Mouse (Mus musculus) liver, adult 2 months (tissue): ENCODE measurements at regions not wholly inside any gene's neighbourhood (a gene's known extent, or its start where the extent isn't known, plus 50 kb on each side); places are given as distances from the start of the nearest gene placed in this dataset.

ENCODE experiments used
- DNase-seq: peaks from one replicate; pipeline ENCODE4 v3.0.0-alpha.2; 2011; ENCODE audit warnings: low read depth, low spot score; ENCODE audit errors: extremely low read depth
- H3K27ac ChIP-seq: fragments of 200-500 bp; replicated peaks from 2 replicates; pipeline ENCODE4 v1.5.1; 2012; ENCODE audit warnings: low read depth, mild to moderate bottlenecking, control low read depth, inconsistent platforms, low read length; ENCODE audit not compliant: insufficient read depth
- H3K27me3 ChIP-seq: fragments of 200-500 bp; 2 replicates; pipeline ENCODE4 v1.6.1; 2012; ENCODE audit warnings: mild to moderate bottlenecking, moderate library complexity, low read length, inconsistent platforms; ENCODE audit not compliant: control insufficient read depth, insufficient read depth
- H3K36me3 ChIP-seq: fragments of 200-500 bp; 2 replicates; pipeline ENCODE4 v1.6.1; 2012; ENCODE audit warnings: low read length, inconsistent platforms; ENCODE audit not compliant: control insufficient read depth, insufficient read depth
- H3K4me1 ChIP-seq: fragments of 200-500 bp; 2 replicates; pipeline ENCODE4 v1.6.1; 2011; ENCODE audit warnings: low read length; ENCODE audit not compliant: control insufficient read depth, insufficient read depth
- H3K4me3 ChIP-seq: fragments of 200-500 bp; 2 replicates; pipeline ENCODE4 v1.5.1; 2011; ENCODE audit warnings: low read depth, mild to moderate bottlenecking, control low read depth, low read length, moderate library complexity; ENCODE audit not compliant: insufficient read depth
- H3K79me2 ChIP-seq: fragments of 200-500 bp; 2 replicates; pipeline ENCODE4 v1.6.1; 2012; ENCODE audit warnings: inconsistent platforms, mild to moderate bottlenecking, low read length, moderate library complexity; ENCODE audit not compliant: control insufficient read depth, insufficient read depth
- H3K9ac ChIP-seq: fragments of 200-500 bp; 2 replicates; pipeline ENCODE4 v1.6.1; 2012; ENCODE audit warnings: low read depth, mild to moderate bottlenecking, control low read depth, inconsistent platforms, low read length
- CTCF ChIP-seq: fragments of 200-500 bp; IDR thresholded peaks from 2 replicates; pipeline ENCODE4 v1.5.1; 2011; ENCODE audit warnings: low read depth, low read length, control low read depth
- POLR2A ChIP-seq: fragments of 200-500 bp; IDR thresholded peaks from 2 replicates; pipeline ENCODE4 v1.6.1; 2011; ENCODE audit warnings: low read length, control low read depth; ENCODE audit not compliant: insufficient read depth; ENCODE audit errors: extremely low read depth
- WGBS: fragments of 180-500 bp; shearing (Covaris S2); methylation state at CpG from one replicate; pipeline ENCODE4 v1.1.7; 2018; 5-methylcytosine and 5-hydroxymethylcytosine counted together

GRCm38 (mm10) chr15:42944610-42945009, 2810.4 kb downstream of the 9330182O14Rik start:
- no peaks in the 10 kb centered on the region for H3K79me2 ChIP-seq
- no peak overlapping the region for H3K27ac ChIP-seq
- TF ChIP-seq POLR2A (no peak), CTCF (no peak)
- H3K4me3 ChIP-seq, result no peak overlapping the region
- 46% methylated on average over 1 of the region's 1 CpGs for WGBS
- H3K9ac ChIP-seq, result no peak overlapping the region
- no peaks in the 10 kb centered on the region for H3K4me1 ChIP-seq
- DNase-seq, result no peak
- H3K36me3 ChIP-seq, result no peaks in the 10 kb centered on the region
- H3K27me3 ChIP-seq, result no peaks in the 10 kb centered on the region

DNA sequence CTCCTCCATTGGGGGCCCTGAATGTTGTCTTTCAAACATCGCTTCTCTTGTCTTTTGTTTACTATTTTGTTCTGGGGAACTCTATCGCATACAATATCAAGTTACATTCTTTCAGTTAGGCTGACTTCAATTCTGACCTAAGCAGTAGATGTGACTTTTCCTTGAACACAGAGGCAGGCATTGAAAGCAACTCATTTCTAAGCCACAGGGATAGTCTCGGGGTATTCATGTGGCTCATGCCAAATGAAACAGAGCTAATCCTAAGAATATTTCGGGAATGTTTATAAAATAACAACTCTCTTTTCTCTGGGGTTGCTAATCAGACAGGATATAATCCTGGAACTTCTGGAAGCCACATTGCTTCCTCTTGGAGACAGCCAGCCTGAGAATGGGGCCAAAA, 2821.0 kb downstream of the 9330182O14Rik start:
- Histone ChIP-seq H3K79me2 (no peaks in the 10 kb centered on the region), H3K27me3 (no peaks in the 10 kb centered on the region), H3K27ac (no peak overlapping the region), H3K9ac (no peak overlapping the region), H3K4me1 (no peaks in the 10 kb centered on the region), H3K4me3 (no peak overlapping the region), H3K36me3 (no peaks in the 10 kb centered on the region)
- DNase-seq, result no peak
- 68% methylated on average over 4 of the region's 4 CpGs for WGBS
- no peak for TF ChIP-seq POLR2A
- TF ChIP-seq CTCF, result no peak

- H3K27ac ChIP-seq, result no peak overlapping the region
- peak; percentile 44 for DNase-seq
- no peaks in the 10 kb centered on the region for H3K27me3 ChIP-seq
- H3K4me3 ChIP-seq, result no peak overlapping the region
- 25% methylated on average over 11 of the region's 11 CpGs for WGBS
- no peaks in the 10 kb centered on the region for H3K36me3 ChIP-seq
- TF ChIP-seq CTCF (peak; percentile 51; the same call in 1 of the 2 replicates), POLR2A (no peak)
- H3K9ac ChIP-seq, result no peak overlapping the region
- H3K79me2 ChIP-seq, result no peaks in the 10 kb centered on the region
- no peaks in the 10 kb centered on the region for H3K4me1 ChIP-seq
These were observed 2828.7 kb downstream of the 9330182O14Rik start for GRCm38 (mm10) chr15:42962747-42963338.

GRCm38 (mm10) chr15:42965314-42965713, 2831.1 kb downstream of the 9330182O14Rik start:
- no peak overlapping the region for H3K9ac ChIP-seq
- TF ChIP-seq CTCF, result no peak
- TF ChIP-seq POLR2A, result no peak
- H3K27ac ChIP-seq, result no peak overlapping the region
- no peaks in the 10 kb centered on the region for H3K27me3 ChIP-seq
- H3K4me3 ChIP-seq, result no peak overlapping the region
- no peaks in the 10 kb centered on the region for H3K36me3 ChIP-seq
- WGBS, result 66% methylated on average over 3 of the region's 3 CpGs
- H3K4me1 ChIP-seq, result no peaks in the 10 kb centered on the region
- no peak for DNase-seq
- H3K79me2 ChIP-seq, result no peaks in the 10 kb centered on the region
